Mouse (Mus musculus) kidney, adult 2 months (tissue): ENCODE results near the gene Elk3.

Experiments
- CTCF ChIP-seq: fragments of 200-500 bp; conservative IDR thresholded peaks from 2 replicates; pipeline ENCODE4 v1.5.1; 2011; ENCODE audit warnings: low read depth, mild to moderate bottlenecking, control low read depth, low read length, moderate library complexity, mixed read lengths; ENCODE audit not compliant: insufficient read depth, insufficient read length
- POLR2A ChIP-seq: fragments of 200-500 bp; IDR thresholded peaks from one replicate; pipeline ENCODE4 v1.6.1; 2011; ENCODE audit warnings: low read depth, low read length, control low read depth

DNA sequence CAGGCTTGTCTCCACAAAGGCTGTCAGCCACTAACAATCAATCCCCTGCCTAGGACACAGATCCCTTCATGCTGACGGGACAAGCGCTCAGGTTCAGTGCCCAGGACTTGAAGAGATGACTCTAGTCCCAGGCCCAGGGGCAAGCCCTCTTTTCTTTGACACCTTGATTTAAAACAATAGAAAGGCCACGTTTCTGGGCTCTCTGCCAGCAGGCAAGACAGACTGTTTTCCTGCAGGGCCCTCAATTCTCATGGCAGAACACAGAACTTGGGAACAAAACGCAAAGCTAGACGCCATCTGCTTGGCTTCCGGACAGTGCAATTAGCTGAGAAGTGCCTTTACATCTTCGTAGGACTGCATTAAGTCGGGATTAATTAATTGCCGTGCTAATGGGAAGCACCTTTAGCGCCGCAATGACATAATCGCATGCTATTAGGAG lies 28.4 kb downstream of the Elk3 start:
- TF ChIP-seq POLR2A (no peak), CTCF (no peak)
